Mouse (Mus musculus): ENCODE results near the gene Cntn3.

Cntn3 gene

GRCm38 (mm10) chr6:102478320-102479080, 94.4 kb downstream of the Cntn3 start:
- no peak for DNase-seq (ENCODE audit: extremely low read depth, low read depth)

- no peak for DNase-seq (ENCODE audit: extremely low read depth, low read depth)
Measured at GRCm38 (mm10) chr6:102438353-102438752, 134.5 kb downstream of the Cntn3 start.

GRCm38 (mm10) chr6:102427549-102427948, 145.4 kb downstream of the Cntn3 start:
- no peak for DNase-seq (ENCODE audit: extremely low read depth, low read depth)

- DNase-seq (ENCODE audit: extremely low read depth, low read depth), result no peak
Measured at GRCm38 (mm10) chr6:102421781-102422180, 151.1 kb downstream of the Cntn3 start.

- peak; percentile 36 for DNase-seq (ENCODE audit: extremely low read depth, low read depth)
Measured at GRCm38 (mm10) chr6:102388590-102388989, 184.3 kb downstream of the Cntn3 start.

- DNase-seq (ENCODE audit: extremely low read depth, low read depth), result no peak
Measured at GRCm38 (mm10) chr6:102372112-102372511, 200.8 kb downstream of the Cntn3 start.

- no peak for DNase-seq (ENCODE audit: extremely low read depth, low read depth)
Measured at GRCm38 (mm10) chr6:102363880-102364279, 209.0 kb downstream of the Cntn3 start.

- no peak for DNase-seq (ENCODE audit: extremely low read depth, low read depth)
Measured at GRCm38 (mm10) chr6:102363291-102363832, 209.5 kb downstream of the Cntn3 start.

- no peak for DNase-seq (ENCODE audit: extremely low read depth, low read depth)
Measured at GRCm38 (mm10) chr6:102332144-102332543, 240.8 kb downstream of the Cntn3 start.

GRCm38 (mm10) chr6:102326711-102327110, 246.2 kb downstream of the Cntn3 start:
- DNase-seq (ENCODE audit: extremely low read depth, low read depth), result no peak

GRCm38 (mm10) chr6:102322614-102323284, 250.2 kb downstream of the Cntn3 start:
- DNase-seq (ENCODE audit: extremely low read depth, low read depth), result no peak

GRCm38 (mm10) chr6:102319755-102320154, 253.1 kb downstream of the Cntn3 start:
- no peak for DNase-seq (ENCODE audit: extremely low read depth, low read depth)

GRCm38 (mm10) chr6:102282889-102283288, 290.0 kb downstream of the Cntn3 start:
- DNase-seq (ENCODE audit: extremely low read depth, low read depth), result no peak

GRCm38 (mm10) chr6:102231015-102231414, 341.9 kb downstream of the Cntn3 start:
- peak; percentile 43 for DNase-seq (ENCODE audit: extremely low read depth, low read depth)

- no peak for DNase-seq (ENCODE audit: extremely low read depth, low read depth)
Measured at GRCm38 (mm10) chr6:102186316-102186715, 386.6 kb downstream of the Cntn3 start.

- DNase-seq (ENCODE audit: extremely low read depth, low read depth), result peak; percentile 35
Measured at GRCm38 (mm10) chr6:102170913-102171312, 402.0 kb downstream of the Cntn3 start.

- DNase-seq (ENCODE audit: extremely low read depth, low read depth), result no peak
Measured at GRCm38 (mm10) chr6:102161186-102161585, 411.7 kb downstream of the Cntn3 start.

GRCm38 (mm10) chr6:102121676-102122075, 451.2 kb downstream of the Cntn3 start:
- DNase-seq (ENCODE audit: extremely low read depth, low read depth), result no peak

GRCm38 (mm10) chr6:102120003-102120402, 452.9 kb downstream of the Cntn3 start:
- DNase-seq (ENCODE audit: extremely low read depth, low read depth), result no peak

- DNase-seq (ENCODE audit: extremely low read depth, low read depth), result no peak
Measured at GRCm38 (mm10) chr6:102113629-102114028, 459.3 kb downstream of the Cntn3 start.

Data from MEL-GATA-1-ER (cell line).